Mouse (Mus musculus) erythroblast, embryonic 14.5 days (primary cell): ENCODE measurements around the gene Olfml2a.

ENCODE experiments used
- GATA1 ChIP-seq: IDR thresholded peaks from 2 replicates; pipeline ENCODE4 v1.6.1; 2012; ENCODE audit warnings: low read length, inconsistent platforms, mixed read lengths
- TAL1 ChIP-seq: IDR thresholded peaks from 3 replicates; pipeline ENCODE4 v1.6.1; 2012; ENCODE audit warnings: low read length, inconsistent platforms, mixed read lengths

DNA sequence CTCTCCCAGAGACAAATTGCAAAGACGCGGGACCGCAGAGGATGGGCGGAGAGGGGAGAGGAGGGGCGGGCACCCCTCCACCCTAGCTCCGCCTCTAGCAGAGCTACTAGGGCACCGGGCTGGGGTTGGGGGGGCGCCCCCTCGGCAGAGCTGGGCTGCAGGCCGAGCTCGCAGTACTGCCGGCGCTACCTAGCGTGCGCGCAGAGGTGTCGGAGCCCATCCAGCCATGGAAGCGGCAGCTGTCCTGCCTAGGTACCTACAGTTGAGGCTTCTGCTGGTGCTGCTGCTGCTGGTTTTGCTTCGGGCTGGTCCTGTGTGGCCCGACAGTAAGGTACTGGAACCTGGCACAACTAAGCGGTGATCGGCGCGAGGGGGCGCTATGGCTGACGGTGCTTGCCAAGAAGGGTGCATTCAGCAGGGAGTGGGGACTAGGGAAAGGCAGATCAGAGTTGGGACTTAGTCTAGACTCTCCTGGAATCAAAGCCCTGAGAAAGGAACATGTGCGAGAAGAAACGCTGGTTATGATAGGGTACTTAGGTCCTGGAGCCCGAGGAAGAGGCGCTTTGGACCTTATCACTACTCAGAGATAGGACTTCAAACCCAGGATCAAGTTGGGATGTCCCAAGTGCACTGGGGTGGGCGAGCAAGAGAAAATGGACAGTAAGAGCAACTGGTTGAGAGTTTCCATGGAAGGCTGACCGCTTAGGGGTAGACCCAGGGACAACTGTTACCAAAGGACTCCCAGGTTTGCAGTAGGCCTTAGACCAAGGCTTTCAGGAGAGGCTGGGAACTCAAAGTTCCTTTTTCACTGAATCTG, at the start of gene Olfml2a:
- TF ChIP-seq TAL1 (no peak), GATA1 (no peak)
